Mouse (Mus musculus) stomach, embryonic 16.5 days (tissue): ENCODE measurements at regions not wholly inside any gene's neighbourhood (a gene's known extent, or its start where the extent isn't known, plus 50 kb on each side); places are given as distances from the start of the nearest gene placed in this dataset.

ENCODE experiments used
- ATAC-seq: fragments of 200-750 bp; cut with Nextera tagmentation; 2 replicates; pipeline ENCODE4 v1.8.0; 2017; ENCODE audit warnings: moderate number of reproducible peaks, moderate TSS enrichment; ENCODE audit not compliant: insufficient read depth, low FRiP score
- H3K27ac ChIP-seq: fragments of 300-500 bp; sonication (generic); 2 replicates; pipeline ENCODE4 v1.5.1; 2014; ENCODE audit warnings: low read length
- H3K27me3 ChIP-seq: fragments of 300-500 bp; sonication (generic); 2 replicates; pipeline ENCODE4 v1.6.1; 2014; ENCODE audit warnings: low read length, control low read depth, mixed read lengths; ENCODE audit not compliant: control insufficient read depth, insufficient read depth
- H3K36me3 ChIP-seq: fragments of 300-500 bp; sonication (generic); 2 replicates; pipeline ENCODE4 v1.6.1; 2014; ENCODE audit warnings: low read length; ENCODE audit not compliant: control insufficient read depth, insufficient read depth
- H3K4me1 ChIP-seq: fragments of 300-500 bp; sonication (generic); 2 replicates; pipeline ENCODE4 v1.6.1; 2014; ENCODE audit warnings: low read length, control low read depth, mixed read lengths; ENCODE audit not compliant: control insufficient read depth, insufficient read depth
- H3K4me2 ChIP-seq: fragments of 300-500 bp; sonication (generic); 2 replicates; pipeline ENCODE4 v1.6.1; 2014; ENCODE audit warnings: low read depth, low read length, mixed read lengths
- H3K4me3 ChIP-seq: fragments of 300-500 bp; sonication (generic); replicated peaks from 2 replicates; pipeline ENCODE4 v1.5.1; 2014; ENCODE audit warnings: mild to moderate bottlenecking, low read length
- H3K9ac ChIP-seq: fragments of 300-500 bp; sonication (generic); 2 replicates; pipeline ENCODE4 v1.6.1; 2014; ENCODE audit warnings: low read length
- H3K9me3 ChIP-seq: fragments of 300-500 bp; sonication (generic); replicated peaks from 2 replicates; pipeline ENCODE4 v1.6.1; 2016; ENCODE audit warnings: low read length, control low read depth; ENCODE audit not compliant: control insufficient read depth
- WGBS: fragments of 180-500 bp; shearing (Covaris S2); extraction: QIAGEN DNeasy Blood & Tissue Kit; methylation state at CpG from one replicate; pipeline ENCODE4 v1.1.7; 2014; 5-methylcytosine and 5-hydroxymethylcytosine counted together

GRCm38 (mm10) chr10:96263544-96263943 is 127.1 kb downstream of the Gm5426 start:
- Histone ChIP-seq H3K9ac (no peak overlapping the region), H3K4me1 (peaks cover 16% of the 10 kb centered on the region), H3K4me2 (peak overlapping the region; percentile 27), H3K27ac (peak overlapping the region; percentile 60), H3K4me3 (no peak overlapping the region), H3K27me3 (no peaks in the 10 kb centered on the region), H3K36me3 (no peaks in the 10 kb centered on the region), H3K9me3 (no peaks in the 10 kb centered on the region)
- 13% methylated on average over 7 of the region's 7 CpGs for WGBS
- ATAC-seq: 0 out of 2 replicates have a peak, but pooled peaks have one; percentile 29

GRCm38 (mm10) chr10:96264433-96264832 is 128.0 kb downstream of the Gm5426 start:
- Histone ChIP-seq H3K36me3 (no peaks in the 10 kb centered on the region), H3K9ac (no peak overlapping the region), H3K4me3 (no peak overlapping the region), H3K27me3 (no peaks in the 10 kb centered on the region), H3K9me3 (no peaks in the 10 kb centered on the region), H3K27ac (no peak overlapping the region), H3K4me2 (no peak overlapping the region; the same call in 1 of the 2 replicates), H3K4me1 (peaks cover 16% of the 10 kb centered on the region)
- 12% methylated on average over 5 of the region's 5 CpGs for WGBS
- ATAC-seq: no peak

- no peak for ATAC-seq
- no peaks in the 10 kb centered on the region for H3K9me3 ChIP-seq
- H3K4me1 ChIP-seq: peaks cover 16% of the 10 kb centered on the region
- no peak overlapping the region for H3K9ac ChIP-seq
- peak overlapping the region; percentile 17; the same call in 1 of the 2 replicates for H3K27ac ChIP-seq
- no peaks in the 10 kb centered on the region for H3K27me3 ChIP-seq
- H3K4me3 ChIP-seq: no peak overlapping the region
- no peak overlapping the region for H3K4me2 ChIP-seq
- no peaks in the 10 kb centered on the region for H3K36me3 ChIP-seq
- WGBS: 59% methylated on average over 4 of the region's 4 CpGs
Measured at GRCm38 (mm10) chr10:96264866-96265265, 128.5 kb downstream of the Gm5426 start.

- H3K27me3 ChIP-seq: no peaks in the 10 kb centered on the region
- H3K4me3 ChIP-seq: no peak overlapping the region
- H3K36me3 ChIP-seq: no peaks in the 10 kb centered on the region
- H3K9ac ChIP-seq: no peak overlapping the region
- no peak for ATAC-seq
- no peaks in the 10 kb centered on the region for H3K9me3 ChIP-seq
- H3K4me2 ChIP-seq: no peak overlapping the region
- no peak overlapping the region for H3K27ac ChIP-seq
- 59% methylated on average over 9 of the region's 9 CpGs for WGBS
- peaks cover 16% of the 10 kb centered on the region for H3K4me1 ChIP-seq
Measured at GRCm38 (mm10) chr10:96266100-96266735, 129.8 kb downstream of the Gm5426 start.

DNA sequence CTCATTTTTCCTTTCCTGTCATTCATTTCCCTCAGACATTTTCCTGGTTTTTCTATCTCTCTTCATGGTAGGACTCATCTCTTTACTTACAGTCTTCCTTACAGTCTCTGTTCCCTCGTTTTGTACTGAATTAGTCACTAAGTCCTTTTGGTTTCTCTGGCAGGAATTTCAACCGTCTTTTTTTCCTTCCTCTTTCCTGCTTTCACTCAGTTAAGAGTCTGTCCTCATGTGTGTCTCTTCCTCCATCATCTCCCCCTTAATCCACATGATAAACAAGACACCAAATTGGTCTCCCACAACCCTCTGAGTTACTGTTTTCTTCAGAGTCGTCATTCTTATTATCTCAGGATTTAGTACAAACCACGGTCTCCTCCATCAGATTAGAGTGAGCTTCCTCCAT is 131.2 kb downstream of the Gm5426 start:
- no peak overlapping the region for H3K4me3 ChIP-seq
- H3K27ac ChIP-seq: no peak overlapping the region
- no peak for ATAC-seq
- H3K4me2 ChIP-seq: no peak overlapping the region
- WGBS: 72% methylated on average over 4 of the region's 4 CpGs
- no peaks in the 10 kb centered on the region for H3K27me3 ChIP-seq
- no peak overlapping the region for H3K9ac ChIP-seq
- no peaks in the 10 kb centered on the region for H3K36me3 ChIP-seq
- H3K4me1 ChIP-seq: peaks cover 16% of the 10 kb centered on the region
- H3K9me3 ChIP-seq: no peaks in the 10 kb centered on the region

DNA sequence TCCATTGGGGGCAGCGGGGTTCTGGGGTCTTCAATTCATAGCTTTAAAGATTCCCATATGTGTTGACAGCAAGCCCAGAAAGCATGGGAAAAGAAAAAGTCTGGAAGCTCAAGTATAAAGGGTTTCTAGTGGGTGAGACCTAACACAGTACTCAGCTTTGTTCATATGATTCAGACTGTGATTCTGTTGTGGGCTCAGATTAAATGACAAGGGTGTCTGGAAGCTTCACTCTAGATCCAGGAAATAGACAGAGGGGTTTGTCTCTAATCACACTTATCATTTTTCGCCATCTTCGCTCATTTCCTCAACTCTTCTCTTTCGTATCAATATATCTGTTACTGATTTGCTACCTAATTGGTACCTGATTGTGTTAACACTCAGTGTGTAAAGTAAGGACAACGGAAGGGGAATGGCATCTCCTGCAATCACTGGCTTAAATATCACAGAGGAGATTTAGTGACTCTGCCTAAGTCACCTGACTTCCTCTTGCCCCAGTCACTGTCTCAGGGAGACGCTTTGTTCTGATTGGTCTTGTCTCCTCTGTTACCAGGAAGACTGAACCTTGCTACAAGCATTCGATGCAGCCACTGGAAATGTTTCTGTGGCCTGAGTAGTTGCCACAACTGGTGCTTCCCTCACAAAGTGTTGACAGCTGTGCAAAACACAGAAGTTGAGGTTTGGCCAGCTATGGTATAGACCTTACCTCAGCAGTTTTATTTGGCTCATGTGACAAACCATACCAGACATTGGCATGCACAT is 137.4 kb downstream of the Gm5426 start:
- Histone ChIP-seq H3K36me3 (no peaks in the 10 kb centered on the region), H3K4me2 (no peak overlapping the region), H3K27ac (no peak overlapping the region), H3K4me1 (no peaks in the 10 kb centered on the region), H3K4me3 (no peak overlapping the region), H3K9ac (no peak overlapping the region), H3K27me3 (no peaks in the 10 kb centered on the region), H3K9me3 (no peaks in the 10 kb centered on the region)
- 82% methylated on average over 7 of the region's 7 CpGs for WGBS
- ATAC-seq: no peak

DNA sequence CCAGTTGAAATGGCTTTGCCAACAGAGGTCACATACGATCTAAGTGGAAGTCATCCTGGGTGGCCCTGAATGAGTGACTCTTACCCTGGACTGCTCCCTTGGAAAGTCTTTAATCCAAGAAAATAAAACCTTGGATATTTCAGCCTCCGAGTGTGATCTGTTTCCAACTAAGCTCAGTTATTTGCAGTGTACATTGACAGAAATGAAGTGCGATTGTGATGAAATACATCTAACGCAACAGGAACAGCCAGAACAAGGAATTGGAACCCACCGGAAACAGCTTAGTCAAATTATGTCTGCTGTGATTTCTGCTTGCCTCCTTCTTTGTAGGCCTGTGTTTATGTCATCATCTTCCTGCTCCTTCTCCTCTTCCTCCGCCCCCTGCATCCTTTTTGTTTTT is 143.7 kb downstream of the Gm5426 start:
- WGBS: 80% methylated on average over 6 of the region's 6 CpGs
- no peak overlapping the region for H3K27ac ChIP-seq

DNA sequence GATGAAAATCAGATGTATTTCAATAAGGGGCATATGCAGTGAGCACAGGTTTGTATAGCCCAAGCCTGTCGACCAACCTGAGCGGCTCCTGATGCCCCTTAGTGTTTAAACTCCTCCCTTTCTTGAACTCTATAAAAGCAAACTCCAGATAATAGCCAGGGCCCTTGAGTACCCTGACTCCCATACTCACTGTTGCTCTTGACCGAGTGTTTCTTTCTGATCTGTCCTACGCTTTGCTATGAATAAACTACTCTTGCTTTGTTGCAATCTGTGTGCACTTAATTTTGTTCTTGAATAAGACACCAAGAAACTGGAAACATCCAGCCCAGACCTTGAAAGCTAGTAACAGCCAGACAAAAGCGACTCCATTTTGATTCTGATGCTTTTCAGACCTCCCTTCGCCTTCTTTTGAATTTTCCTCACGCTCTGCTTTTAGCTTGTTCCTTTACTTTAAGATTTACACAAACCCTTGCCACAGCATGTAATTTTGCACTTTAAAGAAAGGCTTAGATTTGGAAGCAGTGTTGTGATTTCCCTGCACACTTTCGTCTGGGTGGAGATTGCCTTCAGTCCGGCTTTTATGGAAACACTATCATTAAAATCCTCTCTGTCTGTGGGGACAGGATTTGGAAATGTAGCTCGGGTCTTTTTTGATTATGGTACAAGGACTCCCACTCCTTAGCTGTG is 149.1 kb downstream of the Gm5426 start:
- 78% methylated on average over 10 of the region's 10 CpGs for WGBS

More for the DNA sequence above, 143.7 kb downstream of the Gm5426 start:
- no peak for ATAC-seq
- H3K36me3 ChIP-seq: no peaks in the 10 kb centered on the region
- no peaks in the 10 kb centered on the region for H3K9me3 ChIP-seq
- H3K4me1 ChIP-seq: no peaks in the 10 kb centered on the region
- H3K27me3 ChIP-seq: no peaks in the 10 kb centered on the region
- H3K4me3 ChIP-seq: no peak overlapping the region
- H3K9ac ChIP-seq: no peak overlapping the region
- H3K4me2 ChIP-seq: no peak overlapping the region

GRCm38 (mm10) chr10:96286094-96286485 is 149.7 kb downstream of the Gm5426 start:
- 59% methylated on average over 2 of the region's 2 CpGs for WGBS

More for the DNA sequence above, 149.1 kb downstream of the Gm5426 start:
- Histone ChIP-seq H3K27ac (no peak overlapping the region), H3K9ac (no peak overlapping the region), H3K9me3 (no peaks in the 10 kb centered on the region), H3K27me3 (no peaks in the 10 kb centered on the region), H3K4me3 (no peak overlapping the region), H3K4me1 (no peaks in the 10 kb centered on the region), H3K36me3 (no peaks in the 10 kb centered on the region), H3K4me2 (no peak overlapping the region)
- no peak for ATAC-seq

More at GRCm38 (mm10) chr10:96286094-96286485, 149.7 kb downstream of the Gm5426 start:
- no peak for ATAC-seq
- Histone ChIP-seq H3K27me3 (no peaks in the 10 kb centered on the region), H3K36me3 (no peaks in the 10 kb centered on the region), H3K4me3 (no peak overlapping the region), H3K27ac (no peak overlapping the region), H3K4me1 (no peaks in the 10 kb centered on the region), H3K4me2 (no peak overlapping the region), H3K9me3 (no peaks in the 10 kb centered on the region), H3K9ac (no peak overlapping the region)
